Mouse (Mus musculus): Measurements from ENCODE around the gene Aar2.

The Aar2 gene

GRCm38 (mm10) chr2:156568647-156569046 is 21.3 kb downstream of the Aar2 start:
- no peak for DNase-seq (ENCODE audit: low spot score)

- DNase-seq (ENCODE audit: low spot score): no peak
These were observed 21.9 kb downstream of the Aar2 start for GRCm38 (mm10) chr2:156569261-156569660.

- no peak for DNase-seq (ENCODE audit: low spot score)
These were observed 24.1 kb downstream of the Aar2 start for GRCm38 (mm10) chr2:156571521-156571920.

- DNase-seq (ENCODE audit: low spot score): no peak
These were observed 29.6 kb downstream of the Aar2 start for GRCm38 (mm10) chr2:156576850-156577587.

DNA sequence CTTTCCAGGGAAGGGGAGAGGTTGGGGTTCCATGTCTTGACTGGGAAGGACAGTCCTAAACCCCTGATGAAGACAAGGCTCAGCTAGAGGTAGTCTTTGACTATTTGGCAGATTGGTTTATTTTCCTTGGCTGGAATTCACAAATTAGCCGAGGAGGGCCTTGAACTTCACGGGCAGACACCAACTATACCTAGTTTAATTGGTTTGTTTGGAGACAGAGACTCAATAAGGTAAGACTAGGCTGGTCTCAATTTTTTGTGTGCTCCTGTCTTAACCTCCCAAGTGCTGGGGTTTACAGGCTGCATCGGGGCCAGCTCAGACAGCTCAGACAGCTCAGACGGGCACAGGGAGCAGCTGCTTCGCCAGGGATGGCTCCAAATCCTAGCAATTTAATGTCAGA is 33.1 kb downstream of the Aar2 start:
- DNase-seq (ENCODE audit: low spot score): no peak

- DNase-seq (ENCODE audit: low spot score): no peak
These were observed 33.9 kb downstream of the Aar2 start for GRCm38 (mm10) chr2:156581244-156581643.

DNA sequence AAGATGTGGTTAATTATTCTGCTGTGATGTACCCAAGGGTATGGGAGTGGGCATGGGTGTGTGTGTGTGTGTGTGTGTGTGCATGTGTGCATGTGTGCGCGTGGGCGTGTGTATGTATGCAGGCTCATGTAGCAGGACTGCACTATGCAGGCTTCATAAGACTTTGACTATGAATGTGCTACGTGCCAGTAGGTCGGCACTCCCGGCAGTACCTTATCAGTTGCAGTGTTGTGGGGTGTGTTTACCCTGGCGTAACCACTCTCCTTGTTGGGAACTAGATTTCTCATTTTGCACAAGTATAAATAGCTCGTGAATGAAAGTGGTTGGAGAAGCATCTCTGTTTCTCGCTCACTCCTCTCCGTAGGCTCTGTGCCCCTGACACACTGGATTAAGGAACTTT is 35.5 kb downstream of the Aar2 start:
- DNase-seq (ENCODE audit: low spot score): no peak

DNA sequence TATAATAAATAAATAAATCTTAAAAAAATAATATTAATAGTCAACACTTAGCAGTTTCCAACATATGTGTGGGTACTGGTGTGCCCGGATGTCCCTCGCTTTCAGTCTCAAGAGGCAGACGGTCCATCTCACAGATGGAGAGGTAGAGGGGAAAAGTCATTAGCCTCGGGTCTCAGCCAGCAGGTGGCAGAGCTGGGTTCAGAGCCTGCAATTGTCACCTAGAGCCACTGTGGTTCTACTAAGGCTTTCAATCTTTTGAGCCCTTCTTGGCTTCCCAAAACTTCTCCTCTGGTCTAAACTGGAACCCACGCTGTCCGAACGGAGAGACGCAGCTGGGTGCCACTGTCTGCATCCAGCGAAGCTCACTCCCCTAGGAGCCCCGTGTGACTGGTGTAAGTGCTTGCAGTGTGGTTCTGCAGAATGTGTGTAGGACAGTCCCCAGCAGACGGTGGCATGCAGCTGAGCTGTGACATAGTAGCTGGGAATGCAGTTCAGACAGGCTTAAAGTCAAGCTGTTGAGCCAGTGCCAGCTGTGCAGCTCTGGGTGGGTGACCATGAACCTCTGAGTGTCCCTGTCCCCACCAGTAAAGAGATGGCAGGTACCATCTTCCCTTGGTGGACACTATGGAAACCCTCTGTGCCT is 36.9 kb downstream of the Aar2 start:
- DNase-seq (ENCODE audit: low spot score): peak; percentile 27

DNA sequence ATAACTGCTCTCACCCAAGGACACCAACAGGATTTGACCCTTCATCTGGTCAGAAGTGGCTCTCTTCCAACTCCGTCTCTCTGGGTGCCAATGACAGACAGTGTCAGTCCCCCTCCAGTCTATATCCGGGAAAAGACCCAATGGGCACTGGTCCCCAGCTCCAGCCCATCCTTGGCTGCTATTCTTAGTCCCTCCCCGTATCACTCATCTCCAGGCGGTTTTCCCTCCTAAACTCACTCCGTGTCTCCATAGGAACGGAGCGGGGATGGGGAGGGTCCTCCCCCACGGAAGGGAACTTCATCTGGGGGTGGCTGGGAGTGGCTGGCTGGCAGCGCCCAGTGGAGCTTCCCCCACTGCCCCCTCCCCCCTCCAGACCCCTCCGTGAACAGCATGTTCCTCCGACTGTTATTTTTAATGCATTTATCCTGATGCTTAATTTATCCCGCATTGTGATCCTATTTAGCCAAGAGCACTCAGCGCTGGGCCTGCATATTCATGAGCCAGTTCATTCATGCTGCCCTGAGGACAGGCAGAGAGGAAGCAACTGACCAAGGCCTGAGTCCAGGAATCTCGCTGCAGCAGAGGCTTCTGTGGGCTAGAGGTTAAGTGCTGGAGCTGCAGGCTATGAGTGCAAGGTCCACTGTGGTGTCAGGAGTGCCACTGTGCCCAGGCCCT is 37.5 kb downstream of the Aar2 start:
- DNase-seq (ENCODE audit: low spot score): peak; percentile 65

- DNase-seq (ENCODE audit: low spot score): no peak
These were observed 42.1 kb downstream of the Aar2 start for GRCm38 (mm10) chr2:156589481-156589880.

DNA sequence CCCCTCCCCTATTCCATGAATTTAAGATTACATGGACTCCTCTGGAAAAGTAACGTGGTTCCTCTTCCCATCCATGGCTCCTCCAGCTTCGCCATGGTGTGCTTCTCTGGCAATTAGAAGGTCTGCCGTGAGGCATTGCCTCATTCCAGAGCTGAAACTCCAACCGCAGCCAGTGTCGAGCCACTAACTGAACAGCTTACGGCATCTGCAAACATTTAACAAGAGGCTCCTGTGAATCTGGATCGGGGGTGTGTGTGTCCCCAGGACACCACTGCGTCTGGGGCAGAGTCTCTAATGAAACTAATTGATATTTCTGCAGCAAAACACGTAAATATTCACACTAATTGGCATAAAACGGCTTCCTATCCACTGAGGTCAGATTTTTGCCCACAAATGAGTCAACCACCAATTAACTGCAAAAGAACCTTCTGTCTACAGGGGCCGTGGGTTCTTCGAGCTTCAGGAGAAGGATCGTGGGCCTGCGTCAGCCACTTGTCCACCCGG is 47.7 kb downstream of the Aar2 start:
- DNase-seq (ENCODE audit: low spot score): no peak

GRCm38 (mm10) chr2:156602581-156602980 is 55.2 kb downstream of the Aar2 start:
- no peak for DNase-seq (ENCODE audit: low spot score)

- DNase-seq (ENCODE audit: low spot score): no peak
These were observed 56.3 kb downstream of the Aar2 start for GRCm38 (mm10) chr2:156603671-156604070.

GRCm38 (mm10) chr2:156605144-156605543 is 57.8 kb downstream of the Aar2 start:
- DNase-seq (ENCODE audit: low spot score): no peak

- peak; percentile 14 for DNase-seq (ENCODE audit: low spot score)
These were observed 58.6 kb downstream of the Aar2 start for GRCm38 (mm10) chr2:156605971-156606370.

DNA sequence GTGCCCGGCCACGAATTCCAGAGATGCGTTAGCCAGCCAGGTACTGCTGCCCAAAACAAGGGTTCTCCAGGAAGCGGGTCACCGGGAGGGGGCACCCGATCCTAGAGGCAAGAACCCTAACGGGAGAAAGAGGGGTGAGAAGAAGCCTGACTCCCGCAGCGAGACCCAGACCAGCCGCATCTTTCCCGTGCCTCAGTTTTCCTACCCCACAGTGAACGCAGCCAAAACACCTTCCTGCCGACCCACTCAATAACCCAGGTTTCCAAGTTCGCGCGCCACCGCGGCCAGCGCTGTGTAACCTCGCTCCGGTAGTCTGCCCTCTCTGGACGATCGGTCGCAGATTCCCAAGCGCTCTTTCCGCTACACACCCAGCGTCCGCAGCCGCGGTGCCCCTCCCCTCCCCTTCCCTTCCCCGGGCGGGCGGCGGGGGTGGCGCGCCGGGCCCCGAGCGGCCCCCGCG is 65.7 kb downstream of the Aar2 start:
- DNase-seq (ENCODE audit: low spot score): no peak

- no peak for DNase-seq (ENCODE audit: low spot score)
These were observed 66.3 kb downstream of the Aar2 start, which contains the start of gene Dlgap4 for GRCm38 (mm10) chr2:156613541-156614257. Gene Dlgap4, plus strand, starts transcription at chr2:156613705.

DNA sequence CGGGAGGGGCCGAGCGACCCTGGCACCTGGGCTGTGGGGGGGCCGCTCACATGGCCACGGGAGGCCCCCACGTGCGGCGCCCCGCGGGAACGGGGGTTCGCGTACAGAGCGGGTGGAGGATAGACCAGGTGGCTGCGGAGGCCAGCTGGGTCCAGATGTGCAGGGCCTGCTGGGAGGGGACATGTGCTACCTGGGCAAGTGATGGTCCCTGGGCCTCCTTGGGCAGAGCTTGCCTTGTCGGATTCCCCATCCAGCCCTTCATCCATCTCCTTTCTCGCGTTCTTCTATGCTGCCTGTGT is 66.8 kb downstream of the Aar2 start:
- no peak for DNase-seq (ENCODE audit: low spot score)

DNA sequence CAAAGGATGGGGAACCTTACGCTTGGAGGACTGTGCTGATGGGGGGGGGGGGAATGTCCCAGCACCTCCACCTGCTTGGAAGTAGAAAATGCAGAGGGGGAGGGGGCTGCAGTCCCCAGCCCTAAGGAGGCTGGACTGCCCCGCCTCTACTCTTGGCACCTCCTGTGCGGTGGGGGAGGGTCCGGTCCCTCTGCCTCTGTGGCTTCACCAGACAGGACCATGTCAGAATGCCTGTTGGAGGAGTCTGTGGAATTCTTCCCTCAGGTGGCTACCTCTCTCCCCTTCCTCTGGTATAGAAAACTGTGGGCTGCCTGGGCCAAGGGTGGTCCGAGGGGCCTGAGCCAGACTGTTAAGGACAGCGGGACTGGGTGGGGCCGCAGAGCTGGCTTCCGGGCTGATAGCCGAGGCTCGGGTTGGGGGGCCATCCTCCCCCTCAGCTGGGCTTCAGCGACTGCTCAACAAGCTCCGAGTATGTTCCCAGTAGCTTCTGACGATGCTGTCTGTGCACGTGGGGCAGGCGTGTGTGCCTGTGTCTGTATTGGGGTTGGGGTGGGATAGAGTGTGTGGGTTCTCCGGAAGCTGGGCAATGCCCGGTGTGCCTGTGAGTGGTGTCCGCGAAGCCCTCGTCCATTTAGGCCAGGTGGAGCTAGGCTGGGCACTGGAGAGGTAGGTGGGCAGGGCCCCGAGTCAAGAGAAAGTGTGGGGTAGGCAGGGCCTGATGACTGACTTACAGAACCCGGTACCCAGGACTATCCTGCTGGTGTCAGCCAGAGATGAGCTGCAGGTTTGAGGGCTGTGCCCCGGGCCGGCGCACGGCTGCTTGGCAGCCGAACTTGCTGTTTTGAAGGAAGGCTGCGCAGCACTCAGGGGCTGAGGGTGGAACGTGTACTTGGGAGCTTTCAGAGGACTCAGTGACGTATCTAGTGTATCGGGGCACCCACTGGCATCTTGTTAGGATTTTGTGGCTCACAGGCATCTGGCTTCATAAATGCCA is 67.6 kb downstream of the Aar2 start:
- DNase-seq (ENCODE audit: low spot score): no peak

DNA sequence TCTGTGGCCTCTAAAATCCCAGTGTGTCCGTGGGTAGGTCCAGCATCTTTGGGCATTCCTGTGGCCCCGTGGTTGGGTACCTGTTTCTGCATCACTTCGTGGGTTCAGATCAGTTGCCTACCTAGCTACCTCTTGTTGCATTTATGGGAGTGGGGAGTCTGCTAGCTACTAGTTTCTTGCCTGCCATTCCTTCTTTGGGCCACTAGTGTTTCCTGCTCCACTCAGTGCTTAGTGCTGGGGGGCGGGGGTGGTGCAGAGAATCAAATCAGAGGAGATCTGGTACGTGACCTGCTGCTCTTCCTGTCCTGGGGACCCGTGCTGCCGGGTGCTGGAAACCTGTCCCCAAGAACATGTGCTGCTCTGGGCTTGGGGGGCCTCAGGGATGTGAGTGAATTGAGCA is 69.1 kb downstream of the Aar2 start:
- no peak for DNase-seq (ENCODE audit: low spot score)

DNA sequence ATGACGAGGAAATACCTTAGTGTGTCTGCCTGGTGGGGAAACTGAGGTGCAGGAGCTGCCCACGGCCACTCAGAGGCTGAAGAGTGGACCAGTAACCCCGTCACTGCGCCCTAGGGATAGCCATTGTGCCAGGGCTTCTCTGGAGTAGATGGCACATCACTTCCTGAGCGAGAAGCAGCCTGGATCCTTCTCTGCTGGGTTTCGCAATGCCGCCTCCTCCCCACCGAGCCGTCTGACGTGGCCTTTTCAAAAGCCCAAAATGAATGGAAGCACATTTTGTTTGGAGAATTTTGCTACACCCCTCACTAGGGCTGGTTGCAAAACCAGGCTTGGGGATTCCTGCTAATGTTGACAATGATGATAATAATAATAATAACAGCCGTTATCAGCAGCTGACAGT is 70.2 kb downstream of the Aar2 start:
- peak; percentile 24 for DNase-seq (ENCODE audit: low spot score)

Data from adipocyte (in vitro differentiated cells).